Mouse (Mus musculus) adrenal gland, postnatal 10 days (tissue): ENCODE data around the gene Extl1. TPM values are rescaled to one million over a fixed set of nuclear protein-coding genes. Genes with fewer than 3 reads are reported as not detected.
"Not testable (repeated sequence)": the region's sequence is repeated elsewhere in the genome, so short reads cannot be mapped to it uniquely, and the experiment has no call there.

Experiments
- DNase-seq: peaks from one replicate; pipeline ENCODE4 v3.0.0; 2021; ENCODE audit warnings: mixed read lengths
- long read RNA-seq, 2 experiments: library from polyadenylated mRNA; stranded (forward); transcript quantifications; one replicate each; pipeline ENCODE4 v2.0.0; 2021
- total RNA-seq, 2 experiments: library from RNA; stranded (reverse); gene quantifications; 2 replicates each; pipeline ENCODE4 v1.2.3; 2021

Extl1 gene
- total RNA-seq, result 1 to 10 TPM; 1.1 to 3.1 TPM
- long read RNA-seq, experiment 1, full-length matches to known transcripts, result 1 of 2 reads
- long read RNA-seq, experiment 1, partial matches to known transcripts, result 1 of 2 reads
- long read RNA-seq, experiment 1, other reads (novel, unspliced or antisense), result 0 of 2 reads
- long read RNA-seq, experiment 2, full-length matches to known transcripts, result 1 of 1 reads
- long read RNA-seq, experiment 2, partial matches to known transcripts, result 0 of 1 reads
- long read RNA-seq, experiment 2, other reads (novel, unspliced or antisense), result 0 of 1 reads

DNA sequence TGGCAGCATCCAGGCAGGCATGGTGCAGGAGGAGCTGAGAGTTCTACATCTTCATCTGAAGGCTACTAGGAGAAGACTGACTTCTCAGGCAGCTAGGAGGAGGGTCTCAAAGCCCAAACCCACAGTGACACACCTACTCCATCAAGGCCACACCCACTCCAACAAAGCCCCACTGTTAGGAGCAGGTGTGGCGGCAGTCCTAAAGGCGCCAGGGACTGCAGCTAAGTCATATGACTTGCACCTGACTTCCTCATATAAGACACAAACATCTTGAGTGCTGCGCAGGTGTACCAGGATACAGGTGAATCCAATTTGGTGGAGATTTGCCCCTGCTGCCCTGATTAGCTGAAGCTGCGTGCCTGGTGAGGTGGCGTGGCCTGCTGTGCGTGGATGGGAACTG is at the start of gene Extl1:
TSS of gene Extl1 (minus strand) at position 101 of the 400 bp plus-strand sequence.
- DNase-seq, result not testable (repeated sequence)

DNA sequence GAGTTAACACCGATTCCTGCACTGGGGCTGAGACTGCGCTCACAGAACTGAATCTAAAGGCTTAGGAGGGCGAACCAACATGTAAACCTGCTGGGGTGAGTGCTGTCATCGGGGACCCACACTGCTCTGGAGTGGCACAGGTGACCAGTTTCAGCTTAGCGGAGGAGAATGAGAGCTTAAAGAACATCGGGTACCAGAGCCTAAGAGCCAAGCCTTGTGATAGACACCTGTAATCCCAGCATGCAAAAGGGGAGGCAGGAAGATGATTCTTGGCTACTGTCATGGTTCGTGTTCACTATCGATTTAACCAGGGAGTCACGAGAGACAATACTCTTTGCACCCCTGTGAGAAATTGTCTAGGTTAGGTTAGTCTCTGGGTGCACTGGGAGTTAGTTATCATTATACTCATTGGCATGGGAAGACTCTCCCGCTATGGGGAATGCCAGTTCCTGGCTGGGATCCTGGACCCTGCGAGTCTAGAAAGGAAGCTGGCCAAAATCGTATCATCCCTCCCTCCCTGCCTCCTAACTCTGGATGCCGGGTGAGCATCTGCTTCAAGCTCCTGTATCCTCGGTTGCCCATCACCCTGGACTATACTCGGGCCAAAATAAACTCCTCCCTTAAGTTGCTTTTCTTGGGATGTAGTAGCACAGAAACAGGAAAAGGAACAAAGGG is 49.2 kb upstream of the Extl1 start:
- DNase-seq, result no peak

DNA sequence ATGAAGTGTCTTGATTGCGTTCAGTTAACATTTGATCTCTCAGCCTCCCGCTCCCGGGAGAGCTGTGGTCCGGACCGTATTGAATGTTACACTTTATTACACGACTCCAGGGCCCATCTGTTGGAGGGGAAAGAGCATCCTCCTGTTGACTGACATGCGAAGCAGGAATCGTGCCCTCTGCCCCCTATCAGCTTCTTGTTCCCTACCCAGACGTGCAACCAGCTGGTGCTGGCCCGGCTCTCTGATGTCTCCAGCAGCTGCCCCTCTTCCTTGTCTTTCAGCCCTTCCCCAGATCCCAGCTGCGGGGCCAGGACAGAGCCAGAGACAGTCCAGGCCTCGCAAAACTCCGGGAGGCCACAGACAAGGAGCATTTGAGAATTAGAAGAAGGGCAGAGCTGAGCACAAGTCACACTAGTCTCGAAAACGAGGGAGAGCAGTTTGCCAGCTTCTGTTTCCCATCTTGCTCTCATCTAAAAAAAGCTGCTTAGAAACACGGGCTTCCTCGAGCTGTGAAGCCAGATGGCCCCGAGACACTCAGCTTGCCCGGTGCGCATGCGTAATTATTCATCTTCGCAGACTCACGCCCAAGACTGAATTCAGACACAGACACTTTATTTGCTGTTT is 46.8 kb upstream of the Extl1 start:
- no peak for DNase-seq

DNA sequence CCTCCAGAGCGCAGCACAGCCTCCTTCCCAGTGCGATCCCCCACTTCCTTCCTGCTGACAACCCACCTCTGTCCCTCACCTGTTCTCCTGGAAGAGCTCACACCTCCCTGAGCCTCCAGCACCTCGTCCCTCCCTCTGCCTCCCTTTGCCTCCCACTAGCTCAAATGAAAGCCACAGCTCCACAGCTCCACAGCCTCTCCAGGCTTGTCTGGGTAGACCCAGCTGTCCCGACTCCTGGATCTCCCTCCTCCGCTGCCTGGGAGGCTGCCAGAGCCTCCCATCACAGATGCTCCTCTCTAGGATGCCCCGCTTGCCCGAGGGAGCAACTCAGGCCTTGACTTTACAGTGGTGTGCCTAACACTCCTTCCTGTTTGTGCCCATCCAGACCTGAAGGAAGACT is 41.4 kb upstream of the Extl1 start:
- no peak for DNase-seq

DNA sequence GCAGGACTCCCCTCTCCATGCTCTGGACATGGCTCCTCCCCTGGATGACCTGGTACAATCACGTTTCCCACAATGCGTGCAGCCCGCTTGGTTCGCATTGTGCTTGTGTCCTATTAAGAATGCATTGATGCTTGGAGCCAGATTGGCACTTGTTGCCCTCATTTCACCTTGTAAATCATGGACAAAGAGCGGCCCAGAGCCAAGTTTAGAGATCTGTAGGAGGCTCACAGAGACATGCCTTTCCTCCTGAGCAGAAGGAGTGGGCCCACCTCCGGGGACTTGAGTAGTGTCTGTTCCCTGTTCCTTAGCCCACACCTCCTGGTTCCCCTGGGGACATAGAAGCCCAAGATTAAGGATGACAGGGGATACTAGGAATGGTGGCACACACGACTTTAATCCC is 40.3 kb upstream of the Extl1 start:
- DNase-seq, result no peak

DNA sequence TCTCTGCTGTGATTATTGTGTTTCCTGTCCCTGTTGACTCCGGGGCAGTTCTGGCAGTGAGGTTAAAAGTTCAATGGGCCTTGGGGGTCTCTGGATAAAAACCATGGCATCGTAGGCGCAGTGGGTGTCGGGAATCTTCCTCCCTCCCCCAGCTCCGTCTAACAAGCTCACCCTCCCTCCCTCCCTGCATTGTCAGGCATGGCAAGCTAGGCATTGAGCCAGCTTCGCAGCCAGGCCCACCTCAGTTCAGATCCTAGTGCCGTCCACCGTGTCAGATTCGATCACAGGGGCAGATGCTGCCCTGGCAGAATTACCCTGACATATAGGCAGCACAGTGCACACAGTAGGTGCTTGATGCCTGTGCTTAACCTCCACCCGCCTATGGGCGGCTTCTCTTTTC is 38.3 kb upstream of the Extl1 start:
- no peak for DNase-seq

- peak; percentile 48 for DNase-seq
These were observed 33.5 kb upstream of the Extl1 start for GRCm38 (mm10) chr4:134417111-134417510.

- no peak for DNase-seq
These were observed 33.0 kb upstream of the Extl1 start for GRCm38 (mm10) chr4:134416602-134417001.

DNA sequence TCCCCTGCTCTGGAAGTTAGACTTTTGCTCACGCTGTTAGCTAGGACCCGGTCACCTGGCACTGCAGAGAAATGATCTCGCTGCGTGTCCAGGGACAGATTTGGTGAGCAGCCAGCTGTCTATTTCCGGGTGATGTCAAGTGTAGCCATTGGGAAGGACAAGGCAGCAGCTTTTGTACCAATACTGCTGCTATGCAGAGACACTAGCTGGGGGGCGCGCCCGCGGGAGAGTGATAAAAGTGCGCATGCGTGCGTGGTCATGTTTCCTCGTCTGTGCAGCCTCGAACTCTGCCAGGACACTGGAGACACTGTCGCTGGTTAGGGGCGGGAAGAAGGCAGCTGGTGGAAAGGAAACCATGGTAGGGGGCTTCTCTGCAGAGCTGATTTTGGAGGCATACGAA is 32.5 kb upstream of the Extl1 start:
- no peak for DNase-seq

- no peak for DNase-seq
These were observed 25.6 kb upstream of the Extl1 start for GRCm38 (mm10) chr4:134409286-134409685.

DNA sequence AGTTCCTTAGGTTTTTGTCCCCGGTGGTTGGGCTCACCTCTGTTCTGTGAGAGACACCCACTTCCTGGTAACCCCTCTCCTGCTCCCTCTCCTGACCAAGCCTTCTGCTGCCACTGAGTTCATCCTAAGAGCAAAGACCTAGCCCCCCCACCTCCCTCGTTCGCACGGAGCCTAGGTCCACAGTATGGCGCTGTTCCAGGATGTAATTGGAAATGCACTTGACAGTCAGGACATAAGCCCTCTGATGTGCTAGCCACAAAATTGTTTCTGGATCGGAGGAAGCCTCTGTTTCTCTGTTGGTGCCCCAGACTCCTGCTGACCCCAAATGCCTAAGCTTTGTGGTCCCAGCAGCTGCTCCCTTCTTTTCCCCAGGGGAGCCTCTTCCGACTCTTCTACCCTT is 20.1 kb upstream of the Extl1 start:
- DNase-seq, result no peak

DNA sequence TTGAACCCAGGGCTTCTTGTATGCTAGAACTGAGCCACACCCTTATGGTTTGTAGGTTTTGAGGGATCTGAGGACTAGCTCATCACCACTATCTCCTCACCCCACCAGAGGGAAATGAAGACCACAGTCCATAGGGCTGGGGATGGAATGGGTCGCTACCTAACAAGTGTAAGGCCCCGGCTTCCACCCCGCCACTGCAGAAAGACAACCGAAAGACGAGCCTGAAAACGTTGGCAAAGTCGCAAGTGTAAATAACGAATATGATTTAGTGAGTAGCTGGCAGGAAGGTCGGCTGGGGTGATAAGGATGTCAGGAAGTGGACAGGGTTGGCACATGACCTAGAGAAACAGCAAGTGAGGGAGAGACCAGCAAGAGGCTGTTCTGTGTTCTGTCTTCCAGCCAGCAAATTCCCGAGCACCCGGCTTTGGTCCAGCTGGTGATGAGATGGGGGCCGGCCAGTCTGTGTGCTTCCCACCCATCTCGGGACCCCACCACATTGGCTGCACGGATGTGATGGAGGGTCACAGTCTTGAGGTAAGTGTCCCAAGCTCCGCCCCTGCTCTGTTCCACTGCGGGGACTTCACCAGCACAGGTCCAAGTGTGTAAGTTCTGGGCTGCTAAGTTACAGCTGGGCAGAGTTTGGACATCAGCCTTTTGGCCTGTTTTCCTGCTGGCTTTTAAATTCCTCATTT is 19.1 kb upstream of the Extl1 start:
- DNase-seq, result peak; percentile 63

- peak; percentile 32 for DNase-seq
These were observed 18.4 kb upstream of the Extl1 start for GRCm38 (mm10) chr4:134401856-134402570.

- peak; percentile 72 for DNase-seq
These were observed 17.6 kb upstream of the Extl1 start for GRCm38 (mm10) chr4:134401181-134401661.

GRCm38 (mm10) chr4:134400206-134400605 is 16.6 kb upstream of the Extl1 start:
- DNase-seq, result no peak

- no peak for DNase-seq
These were observed 14.1 kb upstream of the Extl1 start for GRCm38 (mm10) chr4:134397732-134398131.

DNA sequence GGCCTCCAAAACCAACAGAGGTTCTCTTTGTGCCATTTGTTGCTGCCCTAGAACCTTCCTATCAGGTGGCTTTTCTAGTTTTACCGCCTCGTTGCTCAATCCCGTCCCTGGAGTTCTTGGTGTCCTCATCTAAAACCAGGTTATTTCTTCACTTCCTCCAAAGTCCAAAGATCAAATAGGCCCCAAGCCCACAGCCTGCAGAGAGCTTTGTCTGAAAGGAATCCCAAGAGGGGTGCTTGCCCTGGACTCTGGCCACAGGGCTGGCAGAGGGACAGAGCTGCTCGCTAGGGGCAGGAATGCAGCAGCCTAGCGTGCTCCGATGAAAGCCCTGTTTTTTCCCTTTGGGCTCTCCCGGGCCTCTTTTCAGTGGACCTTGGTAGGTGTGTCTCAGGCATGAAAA is 13.5 kb upstream of the Extl1 start:
- peak; percentile 87 for DNase-seq

DNA sequence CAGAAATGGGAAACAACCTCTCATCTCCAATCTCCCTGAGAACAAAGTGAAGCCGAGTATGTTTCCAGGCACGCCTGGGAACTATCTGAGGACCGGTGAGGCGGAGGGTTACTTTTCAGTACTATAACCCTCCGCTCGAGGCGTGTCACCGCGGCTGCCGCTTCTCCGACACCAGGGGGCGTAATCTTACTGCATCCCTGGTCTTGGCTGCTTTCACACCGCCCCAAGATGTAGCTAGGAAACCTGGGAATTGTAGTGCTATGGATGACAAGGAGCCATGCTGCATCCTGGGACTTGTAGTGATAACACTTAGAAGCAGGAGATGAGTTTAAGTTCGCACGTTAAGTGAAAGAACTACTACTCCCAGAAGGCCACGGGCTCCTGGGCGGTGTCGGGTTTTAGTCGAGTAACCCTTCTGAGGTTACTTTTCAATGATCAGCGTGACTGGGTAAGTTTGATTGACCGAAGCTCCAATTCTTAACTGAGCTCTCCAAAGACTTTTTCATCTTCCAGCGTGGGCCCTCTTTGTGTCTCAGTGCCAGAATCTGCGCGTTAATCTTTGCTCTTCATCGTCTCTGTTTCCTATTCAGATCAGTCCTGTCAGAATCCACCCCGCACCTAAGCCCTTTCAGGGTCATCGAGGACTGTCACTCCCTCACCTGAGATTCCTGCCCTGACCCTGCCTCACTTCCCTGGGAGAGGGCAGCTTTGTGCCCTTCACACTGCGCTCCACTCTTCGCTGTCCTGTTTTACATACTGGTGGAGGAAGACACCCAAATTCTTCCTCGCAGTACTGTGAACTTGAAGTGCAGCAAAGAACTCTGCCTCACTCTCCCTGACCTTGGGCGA is 12.6 kb upstream of the Extl1 start, which contains the start of gene Pafah2:
TSS of gene Pafah2 (plus strand) at position 344 of the 849 bp plus-strand sequence.
- peak; percentile 94 for DNase-seq

GRCm38 (mm10) chr4:134395142-134395541 is 11.5 kb upstream of the Extl1 start:
- no peak for DNase-seq

DNA sequence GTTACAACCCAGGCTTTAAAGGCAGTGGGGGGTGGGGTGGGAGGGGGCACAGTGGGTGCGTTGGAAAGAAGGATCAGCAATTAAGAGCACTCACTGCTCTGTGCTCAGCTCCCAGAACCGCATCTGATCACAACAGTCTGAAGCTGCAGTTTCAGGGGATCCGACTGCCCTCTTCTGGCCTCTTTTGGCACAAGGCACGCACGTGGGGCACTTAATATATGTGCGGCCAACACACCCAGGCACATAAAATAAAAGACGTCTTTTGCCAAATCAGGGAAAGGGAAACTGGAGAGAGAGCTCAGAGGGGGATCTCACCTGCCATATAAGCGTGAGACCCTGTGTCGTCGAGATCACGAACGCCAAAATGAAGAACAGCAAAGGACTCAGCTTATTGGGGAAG is 9.4 kb upstream of the Extl1 start:
- DNase-seq, result no peak

DNA sequence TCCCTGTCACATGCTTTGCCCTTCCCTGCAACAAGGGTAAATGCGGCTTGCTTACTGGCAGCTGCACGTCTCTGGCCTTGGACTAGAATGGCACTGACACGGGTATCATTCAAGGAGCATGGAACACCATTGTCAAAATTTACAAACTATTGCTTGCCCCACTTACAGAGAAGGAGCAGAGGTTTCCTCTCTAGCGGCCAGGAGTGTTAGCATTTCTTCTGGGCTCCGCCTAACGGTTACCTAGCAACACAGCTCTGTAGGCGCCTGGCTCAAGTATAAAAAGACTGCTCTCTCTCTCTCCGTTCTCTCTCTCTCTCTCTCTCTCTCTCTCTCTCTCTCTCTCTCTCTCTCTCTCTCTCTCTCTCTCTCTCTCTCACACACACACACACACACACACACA is 8.9 kb upstream of the Extl1 start:
- no peak for DNase-seq
